Mouse (Mus musculus) G1E (cell line): ENCODE results near the gene Slc25a28.

Experiments
- CTCF ChIP-seq: IDR thresholded peaks from 2 replicates; pipeline ENCODE4 v1.5.1; 2012; ENCODE audit warnings: low read depth, low read length, inconsistent platforms, mixed read lengths
- GATA1 ChIP-seq: IDR thresholded peaks from 2 replicates; pipeline ENCODE4 v1.6.1; 2012; ENCODE audit warnings: borderline replicate concordance, low read length, inconsistent platforms, mixed read lengths
- TAL1 ChIP-seq: conservative IDR thresholded peaks from 2 replicates; pipeline ENCODE4 v1.6.1; 2012; ENCODE audit warnings: low read depth, low read length, inconsistent platforms, mixed read lengths

DNA sequence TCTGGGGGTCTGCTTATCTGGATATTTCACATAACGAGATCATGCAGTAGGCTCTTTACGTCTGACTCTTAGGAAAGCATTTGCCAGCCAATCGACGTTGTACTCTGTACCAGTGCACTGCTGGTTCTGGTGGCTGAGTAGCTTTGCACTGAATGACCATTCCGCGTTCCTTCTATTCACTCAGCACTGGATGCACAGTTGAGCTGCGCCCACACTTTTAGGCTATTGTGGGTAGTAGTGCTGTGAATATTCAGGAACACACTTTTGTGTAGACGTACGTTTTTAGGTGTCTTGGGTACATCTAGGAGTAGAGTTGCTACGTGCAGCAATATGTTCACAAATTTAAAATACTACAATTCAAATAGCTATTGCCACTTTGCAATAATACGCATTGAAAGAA is 45.4 kb upstream of the Slc25a28 start:
- TF ChIP-seq GATA1 = no peak
- TF ChIP-seq TAL1 = no peak
- TF ChIP-seq CTCF = no peak
